Mouse (Mus musculus) frontal cortex, adult (tissue): ENCODE results near the gene Dusp12.

Experiments used
- ATAC-seq: cut with Nextera tagmentation; 2 replicates; pipeline ENCODE4 v1.9.2; 2017; ENCODE audit warnings: mild to moderate bottlenecking, moderate library complexity, mixed read lengths; ENCODE audit not compliant: low TSS enrichment

Gene Dusp12

GRCm38 (mm10) chr1:170862435-170862717 is 23.0 kb downstream of the Dusp12 start:
- ATAC-seq, result no peak

GRCm38 (mm10) chr1:170861671-170862434 is 23.5 kb downstream of the Dusp12 start:
- ATAC-seq, result no peak

GRCm38 (mm10) chr1:170858872-170859271 is 26.5 kb downstream of the Dusp12 start:
- ATAC-seq, result no peak

- peak; percentile 56 for ATAC-seq
Observed at GRCm38 (mm10) chr1:170857369-170857768, 28.0 kb downstream of the Dusp12 start.

GRCm38 (mm10) chr1:170855056-170855760 is 30.1 kb downstream of the Dusp12 start:
- ATAC-seq, result peak; percentile 27

- peak; percentile 68 for ATAC-seq
Observed at GRCm38 (mm10) chr1:170853604-170854003, 31.7 kb downstream of the Dusp12 start.

GRCm38 (mm10) chr1:170850637-170851624 is 34.4 kb downstream of the Dusp12 start:
- ATAC-seq, result no peak

- ATAC-seq, result peak; percentile 72
Observed at GRCm38 (mm10) chr1:170850007-170850406, 35.3 kb downstream of the Dusp12 start.

- ATAC-seq, result 0 out of 2 replicates have a peak, but pooled peaks have one; percentile 13
Observed at GRCm38 (mm10) chr1:170845448-170846307, 39.7 kb downstream of the Dusp12 start.

GRCm38 (mm10) chr1:170844380-170844779 is 41.0 kb downstream of the Dusp12 start:
- no peak for ATAC-seq

- ATAC-seq, result peak; percentile 62
Observed at GRCm38 (mm10) chr1:170839685-170840084, 45.7 kb downstream of the Dusp12 start.

- no peak for ATAC-seq
Observed at GRCm38 (mm10) chr1:170834756-170835155, 50.6 kb downstream of the Dusp12 start.

- no peak for ATAC-seq
Observed at GRCm38 (mm10) chr1:170829781-170830180, 55.6 kb downstream of the Dusp12 start.

GRCm38 (mm10) chr1:170829344-170829743 is 56.0 kb downstream of the Dusp12 start:
- ATAC-seq, result peak; percentile 44
